Mouse (Mus musculus): Measurements from ENCODE around the gene Agbl4.

GRCm38 (mm10) chr4:111432417-111432816 lies 1035.0 kb downstream of the Agbl4 start:
- TF ChIP-seq CTCF (IDR thresholded peaks at IDR 0.05 in 2 of 3, conservative IDR thresholded peaks at IDR 0.05 in 1 of 3; ENCODE audit: control insufficient read depth in 1 of 3, insufficient read depth in 1 of 3, low read depth in 2 of 3, low read length in 3 of 3, poor library complexity in 1 of 3, severe bottlenecking in 1 of 3) = no peak
- TF ChIP-seq MAFK (IDR thresholded peaks at IDR 0.05; ENCODE audit: borderline replicate concordance, low read depth, low read length) = no peak
- no peak for TF ChIP-seq POLR2A (IDR thresholded peaks at IDR 0.05; ENCODE audit: control insufficient read depth in 1 of 2, insufficient read depth in 1 of 2, low read depth in 1 of 2, low read length in 2 of 2, poor library complexity in 1 of 2)
- TF ChIP-seq SIN3A (IDR thresholded peaks at IDR 0.05; ENCODE audit: low read length) = no peak
- no peak for TF ChIP-seq UBTF (IDR thresholded peaks at IDR 0.05; ENCODE audit: borderline replicate concordance, insufficient read depth, low read depth, low read length)
- TF ChIP-seq EP300 (IDR thresholded peaks at IDR 0.05; ENCODE audit: low read depth in 1 of 2, low read length in 2 of 2) = no peak
- no peak for TF ChIP-seq MEF2A (IDR thresholded peaks at IDR 0.05; ENCODE audit: extremely low read depth, insufficient replicate concordance, low read depth, low read length, poor library complexity, severe bottlenecking)
- TF ChIP-seq KAT2A (conservative IDR thresholded peaks at IDR 0.05; ENCODE audit: low read depth, low read length) = no peak
- TF ChIP-seq TAL1 (IDR thresholded peaks at IDR 0.05; ENCODE audit: low read length) = no peak
- TF ChIP-seq MYB (IDR thresholded peaks at IDR 0.05; ENCODE audit: low read depth, low read length) = no peak
